Mouse (Mus musculus) WW6 (cell line): ENCODE measurements around the gene Vmn1r4.

Source experiments
- DNase-seq: peaks from one replicate; pipeline ENCODE4 v3.0.0-alpha.2; 2013; ENCODE audit warnings: low read depth, low spot score

The Vmn1r4 gene

DNA sequence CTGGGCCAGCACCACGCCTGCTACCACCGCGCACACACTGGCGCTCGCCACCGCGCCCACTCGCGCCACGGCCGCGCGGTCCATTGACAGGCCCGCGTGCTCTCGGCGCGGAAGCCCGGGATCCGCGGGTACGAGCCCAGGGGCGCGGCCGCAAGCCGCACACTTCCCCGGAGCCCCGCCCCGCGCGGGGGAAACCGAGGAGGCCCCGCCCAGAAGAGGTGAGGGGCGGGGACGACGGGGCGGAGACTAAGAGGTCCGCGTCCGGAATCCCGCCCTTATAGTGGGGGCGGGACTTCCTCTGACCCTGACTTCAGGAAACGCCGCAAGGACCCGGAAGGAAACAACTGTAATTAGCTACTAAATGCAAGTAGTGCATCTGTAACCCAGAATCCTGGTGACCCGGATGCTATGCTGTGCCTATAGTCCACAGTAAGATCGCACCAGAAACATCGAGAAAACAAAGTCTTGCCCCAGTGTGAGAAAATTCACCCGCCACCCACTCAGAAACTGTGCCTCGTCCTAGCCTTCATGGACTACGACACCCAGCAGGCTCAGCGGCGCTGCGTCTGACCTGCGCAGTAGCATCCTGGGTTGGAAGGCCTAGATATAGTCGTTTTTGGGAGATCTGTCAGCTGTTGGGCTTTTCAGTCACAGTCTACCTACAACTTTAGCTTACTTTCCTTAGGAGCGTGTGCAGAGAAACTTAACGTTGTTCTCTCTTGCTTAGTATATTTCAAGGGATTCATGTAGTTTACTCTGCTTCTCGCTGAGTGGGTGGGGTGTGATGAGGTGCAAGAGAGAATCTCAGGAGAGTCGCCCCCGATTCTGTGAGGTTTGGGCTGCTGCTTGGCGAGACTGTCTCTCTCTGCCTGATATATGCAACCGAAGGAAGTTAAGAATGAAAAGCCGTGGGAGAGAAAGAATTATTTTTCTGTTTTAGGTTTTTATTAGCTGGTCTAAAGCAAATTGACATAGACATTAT lies at the start of gene Vmn1r4, which contains the start of gene Nt5c3:
Gene Vmn1r4 (plus strand): TSS at position 290 of the 982 bp plus-strand sequence.
Gene Nt5c3 (minus strand): TSS at position 207 of the 982 bp plus-strand sequence.
- DNase-seq = peak; percentile 77

DNA sequence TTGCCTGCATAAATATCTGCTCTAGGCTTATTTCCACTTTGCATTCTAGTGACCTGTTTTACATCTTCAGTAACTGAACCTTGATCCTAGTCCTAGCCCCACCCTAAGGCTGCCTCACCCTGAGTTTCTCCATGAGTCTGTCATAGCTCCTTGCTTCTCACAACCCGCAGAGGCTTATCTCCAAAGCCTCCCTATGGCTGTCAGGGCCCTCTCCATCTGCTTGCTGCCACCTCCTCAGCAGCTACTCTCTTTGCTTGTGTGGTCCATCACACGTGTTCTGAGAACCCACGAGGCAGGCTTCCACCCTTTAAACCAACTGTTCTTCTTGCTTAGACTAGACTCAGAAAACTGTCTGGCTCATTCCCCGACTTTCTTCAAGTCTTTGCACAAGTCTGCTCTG lies 46.9 kb upstream of the Vmn1r4 start:
- DNase-seq = no peak

DNA sequence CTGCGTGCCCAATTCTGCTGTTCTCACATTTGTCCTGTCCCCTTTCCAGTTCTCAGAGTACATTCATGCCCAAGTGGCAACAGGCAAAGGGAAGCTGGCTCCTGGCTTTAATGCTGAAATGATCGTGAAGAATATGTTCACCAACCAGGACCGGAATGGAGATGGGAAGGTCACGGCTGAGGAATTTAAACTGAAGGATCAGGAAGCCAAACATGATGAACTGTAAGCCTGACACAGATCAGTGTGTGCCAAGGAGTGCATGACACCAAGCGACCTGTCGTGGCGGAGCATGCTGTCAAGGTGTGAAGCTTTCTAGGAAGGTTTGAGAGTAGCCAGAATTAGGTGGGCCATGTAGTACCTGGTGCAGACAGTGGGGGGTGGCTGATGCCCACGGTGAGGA lies 45.8 kb upstream of the Vmn1r4 start:
- no peak for DNase-seq

DNA sequence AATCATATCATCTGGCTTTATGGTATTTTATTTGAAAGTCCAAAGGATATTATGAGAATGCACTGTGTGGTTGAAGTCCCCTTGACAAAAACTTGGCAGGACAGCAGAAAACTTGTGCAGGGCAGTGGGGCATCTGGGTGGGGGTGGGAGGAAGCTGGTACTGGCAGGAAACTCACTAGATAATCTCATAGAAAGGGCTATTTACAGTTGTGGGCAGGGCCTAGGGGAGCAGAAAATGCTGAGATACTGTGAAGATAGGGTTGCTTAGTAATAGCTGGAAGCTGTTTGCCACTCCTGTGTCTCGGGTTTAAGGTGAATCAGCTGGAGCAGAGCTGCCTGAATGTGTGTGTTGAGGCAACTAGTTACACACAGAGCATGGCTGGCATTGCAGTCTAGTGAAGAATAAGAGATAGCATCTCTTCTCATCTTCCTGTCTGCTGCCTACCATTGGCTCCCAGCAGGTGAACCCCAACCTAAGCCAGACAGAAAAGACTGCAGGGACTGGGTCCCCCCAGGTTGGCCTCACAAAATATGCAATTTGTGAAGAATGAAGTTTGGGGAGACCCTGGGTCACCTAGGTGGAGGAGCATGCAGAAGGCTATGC lies 44.4 kb upstream of the Vmn1r4 start:
- no peak for DNase-seq

DNA sequence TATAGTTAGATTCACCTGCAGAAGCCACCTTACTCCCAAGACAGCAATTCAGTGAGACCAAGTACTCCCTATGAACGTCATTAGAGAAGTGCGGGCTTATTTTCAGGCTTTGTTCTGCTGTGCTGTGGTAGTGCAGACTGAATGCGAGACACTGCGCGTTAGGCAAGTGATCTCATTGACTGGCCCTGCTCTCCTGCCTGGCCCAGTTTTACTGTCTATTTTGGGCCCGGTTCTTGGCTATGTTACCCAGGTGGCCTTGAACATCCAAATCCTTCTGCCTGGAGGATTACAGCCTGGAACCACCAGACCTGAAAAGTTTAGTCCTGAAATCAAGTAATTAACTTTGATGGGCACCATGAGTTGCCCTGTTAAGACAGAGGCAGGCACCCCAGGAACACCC lies 35.3 kb upstream of the Vmn1r4 start:
- DNase-seq = no peak

DNA sequence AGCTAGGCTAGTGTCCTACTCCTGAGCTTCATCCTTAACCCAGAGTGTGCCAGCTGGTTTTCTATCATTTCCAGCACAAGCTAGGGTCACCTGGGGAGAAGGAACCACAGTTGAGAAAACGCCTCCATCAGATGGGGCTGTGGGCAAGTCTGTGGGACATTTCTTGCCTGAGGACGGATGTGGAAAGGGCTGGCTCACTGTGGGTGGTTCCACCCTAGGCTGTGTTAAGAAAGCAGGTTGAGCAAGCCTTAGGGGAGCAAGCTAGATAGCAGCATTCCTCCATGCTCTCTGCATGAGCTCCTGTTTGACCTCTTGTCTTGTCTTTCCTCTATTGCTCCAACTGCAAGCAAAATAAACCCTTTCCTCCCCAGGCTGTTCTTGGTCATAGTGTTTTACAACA lies 33.1 kb upstream of the Vmn1r4 start:
- no peak for DNase-seq

DNA sequence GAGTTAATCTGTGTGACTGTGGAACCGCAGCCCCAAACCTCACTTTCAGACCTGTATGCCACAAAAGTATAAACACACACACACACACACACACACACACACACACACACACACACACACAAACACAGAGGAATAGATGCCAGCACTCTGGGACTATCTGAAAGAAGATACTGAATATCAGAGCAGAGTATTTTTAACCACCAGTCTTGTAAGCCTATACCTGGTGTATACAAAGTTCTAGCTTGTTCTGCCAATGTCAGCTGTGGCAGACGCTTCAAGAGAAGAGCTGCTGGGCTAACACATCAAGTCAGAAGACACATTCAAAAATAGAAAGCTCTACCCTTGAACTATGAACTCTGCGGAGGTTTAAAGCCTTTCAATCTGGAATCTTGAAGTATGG lies 24.2 kb upstream of the Vmn1r4 start:
- no peak for DNase-seq

DNA sequence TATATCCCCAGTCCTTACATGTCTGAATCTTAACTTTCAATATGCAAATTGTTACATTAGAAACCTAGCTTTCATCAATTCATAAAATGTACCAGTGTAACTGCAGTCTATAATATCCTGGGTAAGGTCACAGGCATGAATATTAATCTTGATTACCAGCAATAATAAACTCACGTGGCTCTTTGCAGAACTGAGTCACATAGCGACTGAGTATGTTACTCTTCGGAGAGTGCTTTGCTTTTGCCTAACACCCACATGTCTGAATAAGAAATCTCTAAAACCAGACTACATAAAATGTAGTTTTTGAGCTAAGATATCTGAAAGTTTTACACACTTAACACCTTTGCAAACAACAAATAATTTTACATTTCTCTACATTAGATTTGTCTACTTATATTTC lies 22.5 kb upstream of the Vmn1r4 start:
- DNase-seq = no peak

DNA sequence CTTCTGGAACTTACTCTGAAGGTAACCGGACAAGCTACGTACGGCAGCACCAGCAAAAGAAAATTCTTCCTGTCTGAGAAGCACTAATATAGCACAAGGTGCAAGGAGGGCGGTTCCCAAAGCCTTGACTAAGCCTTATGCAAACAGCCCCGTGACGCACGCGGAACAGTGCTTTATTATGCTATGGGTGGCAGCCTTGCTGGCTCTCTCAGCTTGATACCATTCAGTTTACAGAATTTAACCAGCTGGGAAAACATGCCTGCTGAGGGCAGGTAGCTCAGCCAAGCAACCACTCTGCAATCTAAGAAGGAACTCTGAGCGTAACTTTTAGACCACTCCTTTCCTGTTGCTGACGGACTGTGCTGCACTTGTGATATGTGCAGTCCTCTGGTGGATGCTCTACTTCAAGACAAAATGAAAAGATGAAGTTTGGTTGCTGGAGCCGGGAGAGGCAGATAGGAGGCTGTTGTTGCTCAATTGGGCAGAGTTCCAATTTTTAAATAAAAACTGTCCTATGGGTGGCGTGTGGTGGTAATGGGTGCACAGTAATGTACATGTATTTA lies 21.9 kb upstream of the Vmn1r4 start:
- DNase-seq = no peak

DNA sequence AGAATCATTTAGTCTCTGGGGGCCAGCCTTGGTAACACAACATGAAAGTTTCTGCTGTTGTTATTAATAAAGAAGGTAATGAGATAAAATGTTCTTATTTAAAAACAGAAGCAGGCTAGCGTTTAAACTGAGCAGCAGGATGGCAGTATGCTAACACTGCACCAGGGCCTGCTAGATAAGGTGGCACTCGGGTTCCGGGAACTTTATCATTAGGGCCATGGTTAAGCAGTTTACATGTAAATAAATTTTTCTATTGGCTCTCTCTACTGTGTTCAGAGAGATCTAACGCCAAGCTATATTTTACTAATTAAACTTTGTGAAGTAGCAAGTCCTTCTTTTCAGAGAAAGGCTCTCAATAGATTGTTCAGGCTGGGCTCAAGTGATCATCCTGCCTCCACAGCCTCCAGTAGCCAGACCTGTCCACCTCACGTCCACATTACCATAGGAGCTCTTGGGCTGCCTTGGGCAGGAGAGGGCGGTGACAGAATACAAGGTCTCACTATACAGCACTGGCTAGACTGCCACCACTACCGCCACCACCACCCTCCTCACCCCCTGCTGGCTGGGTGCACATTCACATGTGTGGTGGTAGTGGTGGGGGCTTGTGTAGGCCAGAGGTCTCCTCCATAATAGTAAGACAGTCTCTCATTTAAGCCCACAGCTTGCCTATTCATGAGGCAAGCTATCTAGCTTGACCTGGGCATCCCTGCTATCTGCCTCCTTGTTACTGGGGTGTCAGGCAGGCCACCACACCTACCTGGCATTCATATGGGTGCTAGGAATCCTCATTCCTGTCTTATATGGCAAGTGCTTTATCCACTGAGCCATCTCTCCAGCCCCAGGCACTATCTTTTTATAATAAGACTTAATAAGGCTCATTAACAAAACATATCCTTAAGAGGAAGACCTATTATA lies 21.0 kb upstream of the Vmn1r4 start:
- DNase-seq = no peak

DNA sequence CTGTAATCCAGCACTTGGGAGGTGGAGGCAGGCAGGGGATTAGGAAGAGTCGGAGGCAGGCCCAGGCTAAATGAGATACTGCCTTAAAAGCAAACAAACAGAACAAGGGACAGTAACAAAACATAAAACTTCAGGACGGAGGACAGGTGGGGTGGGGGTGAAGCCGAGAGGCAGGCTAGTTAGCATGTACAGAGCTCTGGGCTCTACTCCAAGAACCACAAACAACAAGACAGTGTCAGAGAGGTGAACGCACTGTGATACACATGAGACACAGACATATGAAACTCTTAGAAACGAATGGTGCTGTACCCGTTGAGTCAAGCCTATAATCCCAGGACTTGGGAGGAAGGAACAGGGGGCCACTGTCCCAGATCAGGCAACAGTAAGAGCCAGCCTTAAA lies 20.0 kb upstream of the Vmn1r4 start:
- DNase-seq = no peak

DNA sequence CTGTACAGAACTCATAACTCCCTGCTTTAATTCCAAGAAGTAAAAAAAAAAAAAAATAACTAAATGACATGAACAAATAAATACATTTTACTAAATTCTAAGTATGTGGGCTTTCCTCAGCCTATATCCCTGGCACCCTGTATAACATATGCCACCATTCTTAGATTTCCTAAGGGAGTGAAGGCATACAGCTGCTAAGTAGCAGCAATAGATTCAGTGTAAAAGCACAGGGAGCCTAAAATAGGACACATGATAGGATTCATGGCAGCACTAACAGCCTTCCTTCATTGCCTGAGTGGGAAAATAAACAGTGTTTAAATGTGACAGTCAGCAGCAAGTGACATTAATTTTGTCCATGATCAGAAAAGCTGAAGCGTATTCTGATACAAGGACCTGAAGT lies 19.5 kb upstream of the Vmn1r4 start:
- DNase-seq = no peak

DNA sequence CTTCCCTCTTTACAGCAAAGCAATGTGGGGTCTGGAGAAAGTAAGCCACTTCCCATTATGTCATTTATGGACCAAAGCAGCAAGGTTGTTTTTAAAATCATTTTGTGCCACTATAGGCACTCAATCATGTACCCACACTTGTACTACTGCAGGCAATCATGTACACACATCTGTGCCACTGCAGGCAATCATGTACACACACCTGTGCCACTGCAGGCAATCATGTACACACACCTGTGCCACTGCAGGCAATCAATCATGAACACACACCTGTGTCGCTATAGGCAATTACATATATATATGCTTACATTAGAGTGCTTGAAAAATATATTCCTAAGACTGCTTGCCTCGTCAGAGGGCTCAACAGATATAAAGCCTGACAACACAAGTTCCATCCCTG lies 18.8 kb upstream of the Vmn1r4 start:
- DNase-seq = no peak

DNA sequence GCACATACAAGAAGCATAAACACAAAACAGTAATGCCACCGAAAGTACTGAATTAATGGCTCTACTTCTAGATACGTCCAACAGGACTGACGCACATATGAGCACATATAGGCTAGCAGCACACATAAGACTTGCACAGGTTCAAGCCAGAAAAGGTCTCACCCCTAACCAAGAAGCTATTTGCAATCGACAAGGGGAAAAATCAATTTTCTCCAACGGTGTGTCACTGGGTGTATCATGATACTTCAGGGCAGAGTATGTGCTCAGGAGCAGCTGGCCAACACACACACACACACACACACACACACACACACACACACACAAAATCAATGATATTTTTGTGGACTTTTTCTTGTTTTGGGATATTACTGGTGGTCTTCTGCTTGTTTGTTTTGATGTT lies 18.3 kb upstream of the Vmn1r4 start:
- no peak for DNase-seq

DNA sequence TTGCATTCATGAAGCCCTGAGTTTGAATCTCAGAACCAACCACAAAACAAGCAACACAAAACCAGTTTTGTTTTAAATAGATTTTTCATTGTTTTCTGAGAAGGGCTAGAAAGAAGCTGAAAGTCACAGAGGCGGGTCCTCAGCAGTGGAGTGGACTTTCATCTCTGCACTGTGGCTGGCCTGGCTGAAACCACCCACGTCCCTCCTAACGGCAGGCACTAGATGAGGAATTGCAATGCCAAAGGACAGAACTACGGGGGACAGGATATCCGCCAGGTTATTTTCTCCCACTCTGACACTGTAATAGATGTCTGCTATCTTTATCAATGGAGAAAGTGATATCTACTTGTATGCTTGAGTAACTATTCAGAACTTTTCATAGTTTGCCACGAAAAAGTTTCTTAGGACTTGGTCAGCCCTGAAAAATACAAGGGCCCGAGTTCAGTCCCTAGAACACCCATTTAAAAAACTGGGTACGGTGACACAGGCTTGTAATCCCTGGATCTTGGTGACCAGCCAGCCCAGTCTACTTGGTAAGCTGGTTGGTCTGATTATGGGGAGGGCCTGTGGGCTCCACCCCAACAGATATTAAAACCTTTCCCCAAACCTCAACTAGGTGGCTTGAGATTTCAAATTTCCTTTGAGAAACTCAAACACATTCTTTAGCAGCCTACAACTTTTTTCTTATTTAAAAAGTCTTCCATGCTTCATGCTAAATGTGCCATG lies 17.5 kb upstream of the Vmn1r4 start:
- DNase-seq = no peak

DNA sequence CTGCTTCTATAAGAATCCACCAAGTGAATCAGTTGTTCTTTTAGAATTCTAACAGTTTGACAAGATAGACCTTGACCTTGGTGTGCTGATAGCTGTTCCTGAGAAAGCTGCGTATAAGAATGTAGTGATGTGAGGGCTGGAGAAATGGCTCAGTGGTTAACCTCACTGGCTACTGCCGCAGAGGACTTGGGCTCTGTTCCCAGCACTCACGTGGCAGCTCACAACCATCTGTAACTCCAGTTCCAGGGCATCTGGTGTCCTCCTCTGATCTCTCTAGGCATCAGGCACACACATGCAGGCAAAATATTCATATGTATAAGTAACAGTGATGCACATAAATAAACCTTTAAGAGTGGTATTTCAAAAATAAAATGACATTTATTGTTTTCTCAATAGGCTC lies 15.8 kb upstream of the Vmn1r4 start:
- DNase-seq = no peak

DNA sequence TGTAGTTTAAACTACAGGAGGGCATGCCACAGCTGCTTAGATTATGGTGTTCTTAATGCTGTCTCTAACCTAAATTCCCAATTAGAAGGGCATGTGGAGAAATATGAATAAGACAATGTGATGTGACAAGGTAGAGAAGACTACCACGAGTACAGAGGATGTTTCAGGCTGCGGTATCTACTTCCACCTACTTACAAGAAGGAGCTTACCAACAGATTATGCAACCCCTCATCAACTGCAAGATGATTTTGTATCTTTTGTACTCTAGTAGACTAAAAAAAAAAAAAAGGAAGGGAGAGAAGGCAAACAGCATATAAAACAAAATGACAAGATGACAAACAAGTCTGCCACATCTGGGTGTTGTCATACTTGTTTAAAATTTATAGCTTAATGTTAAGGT lies 15.4 kb upstream of the Vmn1r4 start:
- no peak for DNase-seq

DNA sequence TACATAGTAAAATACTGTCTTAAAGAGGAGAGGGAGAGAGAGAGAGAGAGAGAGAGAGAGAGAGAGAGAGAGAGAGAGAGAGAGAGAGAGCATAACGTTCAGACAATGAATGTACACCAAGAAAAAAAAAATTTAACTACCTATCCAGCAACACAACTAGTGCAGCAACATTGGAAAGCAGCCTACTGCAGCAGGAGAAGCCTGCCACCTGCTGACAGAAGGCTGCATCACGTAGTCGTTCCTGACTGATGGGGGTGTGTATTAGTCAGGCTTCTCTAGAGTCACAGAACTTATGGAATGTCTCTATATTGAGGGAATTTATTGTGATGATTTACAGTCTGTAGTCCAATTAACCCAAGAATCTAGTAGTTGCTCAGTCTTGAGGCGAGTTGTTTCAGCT lies 14.9 kb upstream of the Vmn1r4 start:
- DNase-seq = no peak

DNA sequence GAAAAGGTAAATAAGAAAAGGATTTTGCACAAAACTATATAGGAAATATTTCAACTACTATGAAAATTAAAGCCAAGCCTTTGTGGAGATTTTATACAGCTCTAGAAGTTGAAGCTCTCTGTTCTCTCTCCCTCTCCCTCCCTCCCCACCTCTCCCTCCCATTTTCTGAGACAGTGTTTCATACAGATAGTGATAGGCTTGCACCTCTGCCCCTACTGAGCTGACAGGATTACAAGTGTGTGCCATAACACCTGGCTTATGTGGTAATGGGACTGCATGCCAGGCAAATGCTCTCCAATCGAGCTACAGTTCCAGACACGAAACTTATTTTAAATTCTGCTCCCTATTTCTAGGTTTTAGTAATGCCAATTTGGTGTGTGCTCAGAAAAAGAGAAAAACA lies 12.9 kb upstream of the Vmn1r4 start:
- DNase-seq = no peak

DNA sequence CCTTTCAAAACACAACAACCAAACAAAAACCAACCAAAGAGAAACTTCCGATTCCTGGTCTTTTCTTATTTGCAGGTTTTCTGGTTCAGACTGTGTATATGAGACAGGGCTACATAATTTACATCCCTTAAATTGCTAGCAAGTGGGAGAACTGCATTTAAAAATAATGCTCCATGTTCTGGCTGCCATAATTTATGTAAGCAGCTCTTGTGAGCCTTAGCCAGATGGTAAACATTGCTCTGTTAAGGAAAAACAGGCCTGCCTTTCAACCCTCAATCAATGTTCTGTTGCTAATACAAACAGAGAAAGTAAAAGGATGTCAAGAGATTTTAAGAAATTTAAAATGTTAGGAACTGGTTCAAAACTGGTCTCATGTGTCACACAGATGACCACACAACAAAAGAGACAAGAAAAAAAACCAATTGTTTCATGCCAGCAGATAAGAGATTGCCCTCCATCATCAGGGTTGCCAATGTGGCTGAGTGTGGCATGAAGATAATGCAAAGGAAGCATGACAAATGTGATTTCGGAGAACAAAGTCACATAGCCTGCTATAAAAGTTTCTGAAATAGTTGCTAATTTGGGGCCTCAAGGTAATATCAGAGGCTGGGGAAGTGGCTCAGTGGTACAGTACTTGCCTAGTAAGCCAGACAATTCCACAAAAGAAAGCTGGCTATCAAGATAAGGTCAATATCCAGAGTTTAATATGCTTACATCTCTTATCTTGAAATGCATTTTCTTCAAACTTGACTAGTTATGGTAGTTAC lies 10.5 kb upstream of the Vmn1r4 start:
- no peak for DNase-seq
